12 mouse cellular contexts compared by ENCODE assay signal in genomic region chr5:105758866-105759265, GRCm38 (mm10).
"Had no signal": no experiment of that assay in that cellular context is flagged by ENCODE, and none has a peak within 500 bp of the region (broad histone marks: within the 10 kb centered on the region; RNA-seq: fewer than 3 reads in every experiment).

No protein-coding gene starts in this region.

- DNase-seq: liver, embryonic 13.5 days; lung, adult 2 months; lung, postnatal 10 days; thymus, adult 18-20 months; thymus, postnatal 14 days had no signal

- H3K27ac ChIP-seq: hindbrain, embryonic 15.5 days; limb, embryonic 12.5 days; macrophage; midbrain, embryonic 15.5 days; neural tube, embryonic 12.5 days had no signal

- ATAC-seq: midbrain, embryonic 15.5 days had no signal

- H3K9ac ChIP-seq: hindbrain, embryonic 15.5 days; limb, embryonic 12.5 days; liver, embryonic 13.5 days; midbrain, embryonic 15.5 days; neural tube, embryonic 12.5 days had no signal

- H3K4me3 ChIP-seq: hindbrain, embryonic 15.5 days; limb, embryonic 12.5 days; liver, embryonic 13.5 days; megakaryocyte, embryonic 14.5 days; midbrain, embryonic 15.5 days; neural tube, embryonic 12.5 days had no signal

- H3K4me2 ChIP-seq: hindbrain, embryonic 15.5 days; limb, embryonic 12.5 days; liver, embryonic 13.5 days; midbrain, embryonic 11.5 days; midbrain, embryonic 15.5 days; neural tube, embryonic 12.5 days had no signal

- H3K9me3 ChIP-seq: hindbrain, embryonic 15.5 days; limb, embryonic 12.5 days; liver, embryonic 13.5 days; megakaryocyte, embryonic 14.5 days; midbrain, embryonic 15.5 days; neural tube, embryonic 12.5 days had no signal

- H3K36me3 ChIP-seq: hindbrain, embryonic 15.5 days; midbrain, embryonic 15.5 days; neural tube, embryonic 12.5 days had no signal

- H3K27me3 ChIP-seq: hindbrain, embryonic 15.5 days; limb, embryonic 12.5 days; liver, embryonic 13.5 days; megakaryocyte, embryonic 14.5 days; midbrain, embryonic 15.5 days; neural tube, embryonic 12.5 days had no signal
